Mouse (Mus musculus): Measurements from ENCODE around the gene Ly6g5b.

Ly6g5b gene

GRCm38 (mm10) chr17:35115046-35116019, at the start of gene Ly6g5b:
Gene Ly6g5b, minus strand, starts transcription at chr17:35115428.
- DNase-seq, result no peak

GRCm38 (mm10) chr17:35164218-35164567, 49.0 kb upstream of the Ly6g5b start:
- peak in 1 of 2 experiments; percentile 24 for DNase-seq

GRCm38 (mm10) chr17:35163326-35164081, 48.3 kb upstream of the Ly6g5b start:
- DNase-seq, result no peak

- peak; percentile 66 to 72 for DNase-seq
Observed at GRCm38 (mm10) chr17:35162730-35163129, 47.5 kb upstream of the Ly6g5b start.

GRCm38 (mm10) chr17:35162121-35162520, 46.9 kb upstream of the Ly6g5b start:
- DNase-seq, result no peak

GRCm38 (mm10) chr17:35161421-35161820, 46.2 kb upstream of the Ly6g5b start:
- no peak for DNase-seq

GRCm38 (mm10) chr17:35159638-35160037, 44.4 kb upstream of the Ly6g5b start:
- no peak for DNase-seq

GRCm38 (mm10) chr17:35158850-35159593, 43.8 kb upstream of the Ly6g5b start:
- no peak for DNase-seq

GRCm38 (mm10) chr17:35157661-35158175, 42.5 kb upstream of the Ly6g5b start:
- DNase-seq, result no peak

GRCm38 (mm10) chr17:35157254-35157653, 42.0 kb upstream of the Ly6g5b start:
- no peak for DNase-seq

GRCm38 (mm10) chr17:35156461-35157200, 41.4 kb upstream of the Ly6g5b start:
- no peak for DNase-seq

GRCm38 (mm10) chr17:35155451-35155850, 40.2 kb upstream of the Ly6g5b start:
- no peak for DNase-seq

GRCm38 (mm10) chr17:35154616-35155015, 39.4 kb upstream of the Ly6g5b start:
- no peak for DNase-seq

- DNase-seq, result no peak
Observed at GRCm38 (mm10) chr17:35153931-35154330, 38.7 kb upstream of the Ly6g5b start.

- no peak for DNase-seq
Observed at GRCm38 (mm10) chr17:35153077-35153476, 37.8 kb upstream of the Ly6g5b start.

- DNase-seq, result no peak
Observed at GRCm38 (mm10) chr17:35152121-35152520, 36.9 kb upstream of the Ly6g5b start.

GRCm38 (mm10) chr17:35147922-35148639, 32.9 kb upstream of the Ly6g5b start:
- DNase-seq, result no peak

- DNase-seq, result no peak
Observed at GRCm38 (mm10) chr17:35147348-35147747, 32.1 kb upstream of the Ly6g5b start.

- DNase-seq, result no peak
Observed at GRCm38 (mm10) chr17:35146139-35146538, 30.9 kb upstream of the Ly6g5b start.

GRCm38 (mm10) chr17:35141971-35142370, 26.7 kb upstream of the Ly6g5b start:
- no peak for DNase-seq

GRCm38 (mm10) chr17:35140490-35140996, 25.3 kb upstream of the Ly6g5b start:
- no peak for DNase-seq

Data from lung, adult 18-20 months (tissue).